Mouse (Mus musculus) heart, postnatal 0 days (tissue): ENCODE data around the gene Vcl. TPM values are rescaled to one million over a fixed set of nuclear protein-coding genes. Genes with fewer than 3 reads are reported as not detected.

Source experiments
- ATAC-seq: fragments of 200-750 bp; cut with Nextera tagmentation; 2 replicates; pipeline ENCODE4 v1.8.0; 2017; ENCODE audit warnings: low read depth, moderate number of reproducible peaks, moderate library complexity; ENCODE audit not compliant: insufficient read depth
- DNase-seq: peaks from one replicate; pipeline ENCODE4 v3.0.0-alpha.2; 2016; ENCODE audit warnings: low spot score
- H3K27ac ChIP-seq: fragments of 300-500 bp; sonication (generic); 2 replicates; pipeline ENCODE4 v1.5.1; 2014; ENCODE audit warnings: low read depth, mild to moderate bottlenecking
- H3K27me3 ChIP-seq: fragments of 300-500 bp; sonication (generic); 2 replicates; pipeline ENCODE4 v1.6.1; 2014; ENCODE audit warnings: low read length, mixed read lengths; ENCODE audit not compliant: control insufficient read depth, insufficient read depth
- H3K36me3 ChIP-seq: fragments of 300-500 bp; sonication (generic); replicated peaks from 2 replicates; pipeline ENCODE4 v1.6.1; 2014; ENCODE audit warnings: low read length, mixed read lengths; ENCODE audit not compliant: control insufficient read depth, insufficient read depth
- H3K4me1 ChIP-seq: fragments of 300-500 bp; sonication (generic); 2 replicates; pipeline ENCODE4 v1.6.1; 2014; ENCODE audit warnings: antibody characterized with exemption; ENCODE audit not compliant: control insufficient read depth, insufficient read depth
- H3K4me2 ChIP-seq: fragments of 300-500 bp; sonication (generic); 2 replicates; pipeline ENCODE4 v1.6.1; 2014; ENCODE audit warnings: low read depth, mild to moderate bottlenecking, low read length, moderate library complexity
- H3K4me3 ChIP-seq: fragments of 300-500 bp; sonication (generic); 2 replicates; pipeline ENCODE4 v1.5.1; 2014; ENCODE audit warnings: low read depth, low read length
- H3K9ac ChIP-seq: fragments of 300-500 bp; sonication (generic); replicated peaks from 2 replicates; pipeline ENCODE4 v1.6.1; 2014; ENCODE audit warnings: low read depth, low read length, mixed read lengths
- H3K9me3 ChIP-seq: fragments of 300-500 bp; sonication (generic); replicated peaks from 2 replicates; pipeline ENCODE4 v1.6.1; 2016; ENCODE audit warnings: low read length; ENCODE audit not compliant: control insufficient read depth
- CTCF ChIP-seq: IDR thresholded peaks from 2 replicates; pipeline ENCODE4 v1.5.1; 2016; ENCODE audit warnings: antibody characterized with exemption, control low read depth, low read depth
- EP300 ChIP-seq: IDR thresholded peaks from 2 replicates; pipeline ENCODE4 v1.6.1; 2016; ENCODE audit warnings: antibody characterized with exemption, low read depth
- whole genome bisulfite sequencing: fragments of 180-500 bp; shearing (Covaris S2); extraction: QIAGEN DNeasy Blood & Tissue Kit; methylation state at CpG from one replicate; pipeline ENCODE4 v1.1.7; 2014; 5-methylcytosine and 5-hydroxymethylcytosine counted together
- polyA plus RNA-seq: library from polyadenylated mRNA; unstranded; fragments of >200 nt; fragmentation: Nextera tagmentation; extraction: Ambion mirVana; gene quantifications from 2 replicates; pipeline ENCODE4 v1.2.1, GENCODE M21; 2015
- total RNA-seq: library from RNA; depleted of rRNA; stranded (reverse); fragments of >200 nt; gene quantifications from 2 replicates; pipeline ENCODE4 v1.2.3, GENCODE M21; 2014; ENCODE audit warnings: low replicate concordance

The Vcl gene
- total and polyA plus RNA-seq, 2 experiments from 2014 or later = 50.2 to 124 TPM

- H3K36me3 ChIP-seq = no peaks in the 10 kb centered on the region
- H3K4me2 ChIP-seq = no peak overlapping the region
- no peak overlapping the region for H3K4me3 ChIP-seq
- no peak overlapping the region for H3K9ac ChIP-seq
- no peaks in the 10 kb centered on the region for H3K27me3 ChIP-seq
- ATAC-seq (no peak), DNase-seq (no peak)
- no peaks in the 10 kb centered on the region for H3K4me1 ChIP-seq
- TF ChIP-seq CTCF = no peak
- no peak for TF ChIP-seq EP300
- WGBS = 76% methylated on average over 7 of the region's 7 CpGs
- no peaks in the 10 kb centered on the region for H3K9me3 ChIP-seq
- H3K27ac ChIP-seq = no peak overlapping the region
Observed at GRCm38 (mm10) chr14:20916625-20917612, 12.3 kb upstream of the Vcl start.

- ATAC-seq = no peak
- Histone ChIP-seq H3K4me1 (no peaks in the 10 kb centered on the region), H3K27ac (no peak overlapping the region), H3K27me3 (no peaks in the 10 kb centered on the region), H3K36me3 (no peaks in the 10 kb centered on the region), H3K4me3 (no peak overlapping the region), H3K4me2 (no peak overlapping the region), H3K9ac (no peak overlapping the region), H3K9me3 (no peaks in the 10 kb centered on the region)
- WGBS = 68% methylated on average over 5 of the region's 5 CpGs
- TF ChIP-seq CTCF = no peak
- no peak for TF ChIP-seq EP300
- no peak for DNase-seq
Observed at GRCm38 (mm10) chr14:20924071-20924789, 5.0 kb upstream of the Vcl start.

- Histone ChIP-seq H3K36me3 (no peaks in the 10 kb centered on the region), H3K4me2 (no peak overlapping the region), H3K4me3 (no peak overlapping the region), H3K9me3 (no peaks in the 10 kb centered on the region), H3K27ac (no peak overlapping the region), H3K27me3 (no peaks in the 10 kb centered on the region), H3K9ac (no peak overlapping the region), H3K4me1 (peaks cover 18% of the 10 kb centered on the region)
- TF ChIP-seq EP300 (no peak), CTCF (no peak)
- no peak for ATAC-seq
- no peak for DNase-seq
- WGBS = 83% methylated on average over 4 of the region's 4 CpGs
Observed at GRCm38 (mm10) chr14:20927470-20928307, 1.5 kb upstream of the Vcl start.

- Histone ChIP-seq H3K9ac (no peak overlapping the region), H3K4me1 (peaks cover 18% of the 10 kb centered on the region), H3K4me2 (peak overlapping the region; percentile 85), H3K36me3 (no peaks in the 10 kb centered on the region), H3K27me3 (no peaks in the 10 kb centered on the region), H3K9me3 (no peaks in the 10 kb centered on the region), H3K4me3 (peak overlapping the region; percentile 100), H3K27ac (peak overlapping the region; percentile 22; the same call in 1 of the 2 replicates)
- TF ChIP-seq EP300 (no peak), CTCF (no peak)
- ATAC-seq (no peak), DNase-seq (no peak)
- 28% methylated on average over 4 of the region's 4 CpGs for WGBS
Observed at GRCm38 (mm10) chr14:20928308-20928685, 901 bp upstream of the Vcl start.

GRCm38 (mm10) chr14:20929814-20930434, 726 bp downstream of the Vcl start:
- TF ChIP-seq CTCF = no peak
- TF ChIP-seq EP300 = no peak
- peak; percentile 51 for DNase-seq
- H3K9ac ChIP-seq = peak overlapping the region; percentile 99
- H3K4me2 ChIP-seq = peak overlapping the region; percentile 85
- H3K4me1 ChIP-seq = peaks cover 30% of the 10 kb centered on the region
- no peaks in the 10 kb centered on the region for H3K27me3 ChIP-seq
- H3K36me3 ChIP-seq = no peaks in the 10 kb centered on the region
- H3K4me3 ChIP-seq = peak overlapping the region; percentile 100
- peak overlapping the region; percentile 99 for H3K27ac ChIP-seq
- no peaks in the 10 kb centered on the region for H3K9me3 ChIP-seq
- whole genome bisulfite sequencing = under 1% methylated on average over 19 of the region's 19 CpGs
- ATAC-seq = peak; percentile 5
